Mouse (Mus musculus): ENCODE results near the gene Ceacam16. TPM values are rescaled to one million over a fixed set of nuclear protein-coding genes. Genes with fewer than 3 reads are reported as not detected.

Ceacam16 gene
- polyA plus RNA-seq (2015; fragmentation: Nextera tagmentation; extraction: Ambion mirVana): 0.69 and 1.2 TPM in 2 replicates

DNA sequence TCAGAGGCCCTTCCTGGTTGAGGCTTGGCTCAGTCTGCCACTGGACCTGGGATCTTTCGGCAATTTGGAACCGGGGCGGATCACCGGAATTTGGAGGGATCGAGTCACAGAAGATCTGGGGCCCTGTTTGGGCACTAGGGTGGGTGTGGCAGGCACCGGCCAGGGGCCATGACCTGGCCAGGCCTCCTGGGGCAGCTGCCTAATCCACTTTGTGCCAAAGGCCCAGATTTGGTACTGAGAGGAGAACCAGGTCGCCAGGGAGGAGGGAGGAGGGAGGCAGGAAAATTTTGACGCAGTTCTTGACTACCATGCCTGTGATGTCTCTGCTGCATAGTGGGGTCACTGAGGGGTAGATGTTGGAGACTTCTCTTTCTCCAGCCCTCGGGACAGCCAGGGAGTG lies at the start of gene Ceacam16:
Gene Ceacam16, minus strand, starts transcription at position 101 of the 400 bp plus-strand sequence.
- Histone ChIP-seq H3K4me1 (no peaks in the 10 kb centered on the region), H3K27me3 (replicated peaks) (peaks cover 5% of the 10 kb centered on the region; the same call in 1 of the 2 replicates), H3K36me3 (no peaks in the 10 kb centered on the region; the same call in 1 of the 2 replicates), H3K9me3 (replicated peaks) (no peaks in the 10 kb centered on the region), H3K9ac (replicated peaks) (no peak within 1 kb of the TSS), H3K4me2 (no peak within 1 kb of the TSS), H3K27ac (replicated peaks) (no peak within 1 kb of the TSS), H3K4me3 (replicated peaks) (no peak within 1 kb of the TSS)
- ATAC-seq (ENCODE audit: low FRiP score): no peak
- 92% methylated on average over 9 of the region's 9 CpGs for WGBS

GRCm38 (mm10) chr7:19910421-19911291 lies 49.6 kb upstream of the Ceacam16 start:
- Histone ChIP-seq H3K27me3 (replicated peaks) (no peaks in the 10 kb centered on the region), H3K27ac (replicated peaks) (no peak overlapping the region), H3K4me1 (no peaks in the 10 kb centered on the region), H3K4me3 (replicated peaks) (no peak overlapping the region), H3K4me2 (no peak overlapping the region), H3K9ac (replicated peaks) (no peak overlapping the region), H3K36me3 (peaks cover 30% of the 10 kb centered on the region), H3K9me3 (replicated peaks) (0 out of 2 replicates have a peak, but pooled peaks cover 4% of the 10 kb centered on the region)
- 51% methylated on average over 21 of the region's 21 CpGs for WGBS
- peak; percentile 78 for ATAC-seq (ENCODE audit: low FRiP score)

- no peaks in the 10 kb centered on the region for H3K9me3 ChIP-seq (replicated peaks)
- no peak for ATAC-seq (ENCODE audit: low FRiP score)
- H3K4me1 ChIP-seq: no peaks in the 10 kb centered on the region
- 51% methylated on average over 8 of the region's 8 CpGs for WGBS
- H3K9ac ChIP-seq (replicated peaks): no peak overlapping the region
- H3K27ac ChIP-seq (replicated peaks): no peak overlapping the region
- no peak overlapping the region for H3K4me3 ChIP-seq (replicated peaks)
- H3K36me3 ChIP-seq: no peaks in the 10 kb centered on the region
- H3K27me3 ChIP-seq (replicated peaks): no peaks in the 10 kb centered on the region
- no peak overlapping the region for H3K4me2 ChIP-seq
These were observed 28.8 kb upstream of the Ceacam16 start for GRCm38 (mm10) chr7:19889881-19890280.

- H3K9ac ChIP-seq (replicated peaks): no peak within 1 kb of the TSS
- H3K27me3 ChIP-seq (replicated peaks): no peaks in the 10 kb centered on the region
- WGBS: 74% methylated on average over 7 of the region's 7 CpGs
- no peaks in the 10 kb centered on the region for H3K4me1 ChIP-seq
- H3K4me2 ChIP-seq: no peak within 1 kb of the TSS
- H3K9me3 ChIP-seq (replicated peaks): no peaks in the 10 kb centered on the region
- no peak for ATAC-seq (ENCODE audit: low FRiP score)
- no peak within 1 kb of the TSS for H3K27ac ChIP-seq (replicated peaks)
- no peak within 1 kb of the TSS for H3K4me3 ChIP-seq (replicated peaks)
- no peaks in the 10 kb centered on the region for H3K36me3 ChIP-seq
These were observed 26.8 kb upstream of the Ceacam16 start, which contains the start of gene Ceacam19 for GRCm38 (mm10) chr7:19887849-19888248. Gene Ceacam19 (minus strand): TSS chr7:19887965.

DNA sequence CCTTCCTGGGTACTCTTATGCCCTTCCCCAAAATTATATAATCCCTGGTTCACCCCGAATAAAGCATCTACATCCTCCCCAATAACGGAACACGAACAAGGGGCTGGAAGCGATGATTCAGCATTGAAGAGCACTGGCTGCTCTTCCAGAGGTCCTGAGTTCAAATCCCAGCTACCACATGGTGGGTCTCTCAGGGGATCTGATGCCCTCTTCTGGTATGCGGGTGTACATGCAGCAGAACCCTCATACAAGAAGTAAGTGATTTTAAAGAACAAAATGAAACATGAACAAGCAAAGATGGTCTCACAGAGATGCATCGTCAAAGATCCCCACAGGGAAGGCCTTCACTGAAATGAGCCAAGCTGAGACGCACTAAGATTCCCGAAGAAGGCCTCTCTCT lies 19.7 kb upstream of the Ceacam16 start:
- no peaks in the 10 kb centered on the region for H3K36me3 ChIP-seq
- no peak for ATAC-seq (ENCODE audit: low FRiP score)
- no peaks in the 10 kb centered on the region for H3K27me3 ChIP-seq (replicated peaks)
- no peak overlapping the region for H3K4me2 ChIP-seq
- H3K4me1 ChIP-seq: no peaks in the 10 kb centered on the region
- no peak overlapping the region for H3K4me3 ChIP-seq (replicated peaks)
- no peak overlapping the region for H3K9ac ChIP-seq (replicated peaks)
- no peaks in the 10 kb centered on the region for H3K9me3 ChIP-seq (replicated peaks)
- 83% methylated on average over 8 of the region's 8 CpGs for WGBS
- no peak overlapping the region for H3K27ac ChIP-seq (replicated peaks)

DNA sequence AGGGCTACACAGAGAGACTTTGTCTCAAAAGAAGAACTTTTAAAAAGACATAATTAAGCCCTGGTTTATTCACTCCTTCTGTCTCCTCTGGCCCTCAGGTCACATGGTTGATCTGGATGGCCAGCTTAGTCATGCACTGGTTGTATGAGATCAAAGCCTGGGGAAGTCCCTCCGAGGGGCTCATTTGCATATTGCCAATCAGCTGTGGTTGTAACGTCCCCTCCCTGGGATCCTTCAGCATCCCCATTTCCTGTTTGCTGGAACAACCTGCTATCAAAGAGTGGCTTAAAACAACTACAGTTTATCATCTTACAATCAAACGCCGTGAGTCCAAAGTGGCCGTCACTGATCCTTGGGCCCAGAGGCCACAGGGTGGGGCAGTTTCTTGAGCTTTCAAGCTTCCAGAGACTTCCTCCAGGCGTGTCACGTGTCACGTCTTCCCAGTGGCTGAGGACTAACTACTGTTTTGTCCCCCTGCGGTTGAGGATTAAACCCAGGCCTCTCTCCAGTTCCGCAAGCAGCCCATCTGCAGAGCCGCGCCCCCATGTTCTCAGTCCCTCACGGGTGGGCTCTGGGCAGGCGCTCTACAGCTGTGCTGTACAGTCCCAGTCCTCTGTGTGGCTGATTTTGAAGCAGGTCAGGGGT lies 15.8 kb upstream of the Ceacam16 start:
- no peak overlapping the region for H3K9ac ChIP-seq (replicated peaks)

GRCm38 (mm10) chr7:19875948-19876682 lies 15.0 kb upstream of the Ceacam16 start:
- WGBS: 54% methylated on average over 13 of the region's 13 CpGs
- Histone ChIP-seq H3K9me3 (replicated peaks) (no peaks in the 10 kb centered on the region), H3K4me1 (no peaks in the 10 kb centered on the region), H3K27ac (replicated peaks) (no peak overlapping the region), H3K4me2 (no peak overlapping the region), H3K9ac (replicated peaks) (no peak overlapping the region), H3K4me3 (replicated peaks) (no peak overlapping the region), H3K27me3 (replicated peaks) (no peaks in the 10 kb centered on the region), H3K36me3 (no peaks in the 10 kb centered on the region)
- ATAC-seq (ENCODE audit: low FRiP score): peak; percentile 80

More for the DNA sequence above, 15.8 kb upstream of the Ceacam16 start:
- Histone ChIP-seq H3K4me2 (no peak overlapping the region), H3K27ac (replicated peaks) (no peak overlapping the region), H3K27me3 (replicated peaks) (no peaks in the 10 kb centered on the region), H3K4me3 (replicated peaks) (no peak overlapping the region), H3K9me3 (replicated peaks) (no peaks in the 10 kb centered on the region), H3K4me1 (no peaks in the 10 kb centered on the region), H3K36me3 (no peaks in the 10 kb centered on the region)
- 65% methylated on average over 14 of the region's 14 CpGs for WGBS
- peak; percentile 28; the same call in 1 of the 2 replicates for ATAC-seq (ENCODE audit: low FRiP score)

GRCm38 (mm10) chr7:19871943-19872601 lies 11.0 kb upstream of the Ceacam16 start:
- no peaks in the 10 kb centered on the region for H3K36me3 ChIP-seq
- H3K27me3 ChIP-seq (replicated peaks): no peaks in the 10 kb centered on the region
- no peak overlapping the region for H3K4me2 ChIP-seq
- H3K4me1 ChIP-seq: no peaks in the 10 kb centered on the region
- no peak overlapping the region for H3K9ac ChIP-seq (replicated peaks)
- no peak overlapping the region for H3K27ac ChIP-seq (replicated peaks)
- H3K4me3 ChIP-seq (replicated peaks): no peak overlapping the region
- 57% methylated on average over 5 of the region's 5 CpGs for WGBS
- no peaks in the 10 kb centered on the region for H3K9me3 ChIP-seq (replicated peaks)
- no peak for ATAC-seq (ENCODE audit: low FRiP score)

GRCm38 (mm10) chr7:19871137-19871621 lies 10.1 kb upstream of the Ceacam16 start:
- Histone ChIP-seq H3K4me3 (replicated peaks) (no peak overlapping the region), H3K9ac (replicated peaks) (no peak overlapping the region)
- WGBS: 75% methylated on average over 10 of the region's 10 CpGs

DNA sequence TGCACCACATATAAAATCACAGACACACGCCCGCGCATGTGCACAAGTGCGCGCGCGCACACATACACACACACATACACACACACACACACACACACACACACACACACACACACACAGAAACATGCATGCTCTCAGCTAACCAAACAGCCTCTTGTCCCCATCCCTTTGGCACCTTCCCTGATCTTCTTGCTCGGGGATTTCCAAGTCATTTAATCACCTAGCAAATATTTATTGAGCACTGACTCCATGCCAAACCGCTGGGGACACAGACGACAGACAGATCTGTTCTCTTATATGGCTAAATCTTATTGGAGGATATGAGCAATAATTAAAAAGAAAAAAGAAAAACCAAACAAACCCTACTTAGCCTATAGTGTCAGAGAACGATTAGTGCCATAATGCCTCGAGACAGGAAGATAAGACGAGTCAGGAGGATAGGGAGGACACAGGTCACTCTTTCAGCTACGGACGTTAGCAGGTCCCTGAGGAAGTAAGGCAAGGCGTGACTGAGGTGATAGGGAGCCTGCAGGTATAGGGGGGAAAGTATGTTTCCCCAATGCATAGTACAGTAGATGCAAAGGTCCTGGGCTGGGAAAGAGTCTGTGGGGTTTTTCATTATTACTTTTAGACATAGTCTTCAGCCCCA lies 6.8 kb upstream of the Ceacam16 start:
- WGBS: 90% methylated on average over 16 of the region's 16 CpGs
- Histone ChIP-seq H3K9ac (replicated peaks) (no peak overlapping the region), H3K27ac (replicated peaks) (no peak overlapping the region), H3K4me3 (replicated peaks) (no peak overlapping the region), H3K4me1 (no peaks in the 10 kb centered on the region), H3K9me3 (replicated peaks) (no peaks in the 10 kb centered on the region), H3K27me3 (replicated peaks) (no peaks in the 10 kb centered on the region), H3K4me2 (no peak overlapping the region), H3K36me3 (no peaks in the 10 kb centered on the region)
- ATAC-seq (ENCODE audit: low FRiP score): no peak

More at GRCm38 (mm10) chr7:19871137-19871621, 10.1 kb upstream of the Ceacam16 start:
- no peaks in the 10 kb centered on the region for H3K36me3 ChIP-seq
- H3K9me3 ChIP-seq (replicated peaks): no peaks in the 10 kb centered on the region
- ATAC-seq (ENCODE audit: low FRiP score): no peak
- no peaks in the 10 kb centered on the region for H3K27me3 ChIP-seq (replicated peaks)
- H3K4me2 ChIP-seq: no peak overlapping the region
- H3K27ac ChIP-seq (replicated peaks): no peak overlapping the region
- H3K4me1 ChIP-seq: no peaks in the 10 kb centered on the region

Measured in neural tube, embryonic 15.5 days (tissue).